Mouse (Mus musculus): ENCODE data around the gene Gm49336.

Gm49336 gene

GRCm38 (mm10) chr14:60219886-60220285 lies 31.4 kb downstream of the Gm49336 start:
- DNase-seq, result no peak

- no peak for DNase-seq
These were observed 33.7 kb downstream of the Gm49336 start for GRCm38 (mm10) chr14:60217616-60218015.

- DNase-seq, result no peak
These were observed 35.2 kb downstream of the Gm49336 start for GRCm38 (mm10) chr14:60216125-60216524.

- DNase-seq, result no peak
These were observed 36.3 kb downstream of the Gm49336 start for GRCm38 (mm10) chr14:60215000-60215399.

- no peak for DNase-seq
These were observed 37.3 kb downstream of the Gm49336 start for GRCm38 (mm10) chr14:60214040-60214439.

- DNase-seq, result no peak
These were observed 42.1 kb downstream of the Gm49336 start for GRCm38 (mm10) chr14:60209166-60209565.

GRCm38 (mm10) chr14:60204993-60205392 lies 46.3 kb downstream of the Gm49336 start:
- DNase-seq, result no peak

GRCm38 (mm10) chr14:60196884-60197283 lies 54.4 kb downstream of the Gm49336 start, which contains the start of gene Atp8a2:
Gene Atp8a2 (minus strand): TSS chr14:60197179.
- no peak for DNase-seq

- DNase-seq, result no peak
These were observed 55.3 kb downstream of the Gm49336 start for GRCm38 (mm10) chr14:60195999-60196398.

- DNase-seq, result no peak
These were observed 56.7 kb downstream of the Gm49336 start for GRCm38 (mm10) chr14:60194606-60195005.

GRCm38 (mm10) chr14:60189771-60190170 lies 61.5 kb downstream of the Gm49336 start:
- DNase-seq, result no peak

- no peak for DNase-seq
These were observed 63.0 kb downstream of the Gm49336 start for GRCm38 (mm10) chr14:60188201-60188825.

- DNase-seq, result no peak
These were observed 70.0 kb downstream of the Gm49336 start for GRCm38 (mm10) chr14:60181306-60181705.

- DNase-seq, result no peak
These were observed 72.7 kb downstream of the Gm49336 start for GRCm38 (mm10) chr14:60178571-60178955.

GRCm38 (mm10) chr14:60177614-60178570 lies 73.4 kb downstream of the Gm49336 start:
- DNase-seq, result peak; percentile 70

- peak; percentile 81 for DNase-seq
These were observed 74.3 kb downstream of the Gm49336 start for GRCm38 (mm10) chr14:60176891-60177613.

GRCm38 (mm10) chr14:60176469-60176890 lies 74.8 kb downstream of the Gm49336 start:
- no peak for DNase-seq

- DNase-seq, result no peak
These were observed 78.8 kb downstream of the Gm49336 start for GRCm38 (mm10) chr14:60172286-60173055.

- DNase-seq, result no peak
These were observed 80.3 kb downstream of the Gm49336 start for GRCm38 (mm10) chr14:60170845-60171610.

- no peak for DNase-seq
These were observed 87.9 kb downstream of the Gm49336 start for GRCm38 (mm10) chr14:60163367-60163766.
